Mouse (Mus musculus) hindbrain, embryonic 11.5 days (tissue): ENCODE measurements around the gene Hs2st1. TPM values are rescaled to one million over a fixed set of nuclear protein-coding genes. Genes with fewer than 3 reads are reported as not detected.

Experiments used
- ATAC-seq: fragments of 200-750 bp; cut with Nextera tagmentation; 2 replicates; pipeline ENCODE4 v1.8.0; 2017; ENCODE audit warnings: mild to moderate bottlenecking, moderate TSS enrichment, moderate library complexity; ENCODE audit not compliant: low FRiP score
- DNase-seq: peaks from one replicate; pipeline ENCODE4 v3.0.0-alpha.2; 2015; ENCODE audit warnings: low spot score
- H3K27ac ChIP-seq: fragments of 300-500 bp; sonication (generic); 2 replicates; pipeline ENCODE4 v1.5.1; 2014; ENCODE audit warnings: mild to moderate bottlenecking, low read depth, low read length
- H3K27me3 ChIP-seq: fragments of 300-500 bp; sonication (generic); 2 replicates; pipeline ENCODE4 v1.6.1; 2014; ENCODE audit warnings: mild to moderate bottlenecking, low read length, moderate library complexity, mixed read lengths; ENCODE audit not compliant: control insufficient read depth, insufficient read depth
- H3K36me3 ChIP-seq: fragments of 300-500 bp; sonication (generic); 2 replicates; pipeline ENCODE4 v1.6.1; 2014; ENCODE audit warnings: mild to moderate bottlenecking, low read length, moderate library complexity, mixed read lengths; ENCODE audit not compliant: control insufficient read depth, insufficient read depth
- H3K4me1 ChIP-seq: fragments of 300-500 bp; sonication (generic); replicated peaks from 2 replicates; pipeline ENCODE4 v1.6.1; 2014; ENCODE audit warnings: low read length, mixed read lengths; ENCODE audit not compliant: control insufficient read depth, insufficient read depth
- H3K4me2 ChIP-seq: fragments of 300-500 bp; sonication (generic); replicated peaks from 2 replicates; pipeline ENCODE4 v1.6.1; 2014; ENCODE audit warnings: mild to moderate bottlenecking, low read depth, low read length
- H3K4me3 ChIP-seq: fragments of 300-500 bp; sonication (generic); 2 replicates; pipeline ENCODE4 v1.5.1; 2014; ENCODE audit warnings: low read depth, low read length
- H3K9ac ChIP-seq: fragments of 300-500 bp; sonication (generic); 2 replicates; pipeline ENCODE4 v1.6.1; 2014; ENCODE audit warnings: low read depth, low read length
- H3K9me3 ChIP-seq: fragments of 300-500 bp; sonication (generic); 2 replicates; pipeline ENCODE4 v1.6.1; 2016; ENCODE audit warnings: low read length; ENCODE audit not compliant: control insufficient read depth
- WGBS: fragments of 180-500 bp; shearing (Covaris S2); extraction: QIAGEN DNeasy Blood & Tissue Kit; methylation state at CpG from one replicate; pipeline ENCODE4 v1.1.7; 2014; 5-methylcytosine and 5-hydroxymethylcytosine counted together
- polyA plus RNA-seq: library from polyadenylated mRNA; unstranded; fragments of >200 nt; fragmentation: Nextera tagmentation; extraction: Ambion mirVana; gene quantifications from 2 replicates; pipeline ENCODE4 v1.2.1, GENCODE M21; 2014

Gene Hs2st1
- polyA plus RNA-seq, 1 experiment from 2014 or later = 16.3 TPM

DNA sequence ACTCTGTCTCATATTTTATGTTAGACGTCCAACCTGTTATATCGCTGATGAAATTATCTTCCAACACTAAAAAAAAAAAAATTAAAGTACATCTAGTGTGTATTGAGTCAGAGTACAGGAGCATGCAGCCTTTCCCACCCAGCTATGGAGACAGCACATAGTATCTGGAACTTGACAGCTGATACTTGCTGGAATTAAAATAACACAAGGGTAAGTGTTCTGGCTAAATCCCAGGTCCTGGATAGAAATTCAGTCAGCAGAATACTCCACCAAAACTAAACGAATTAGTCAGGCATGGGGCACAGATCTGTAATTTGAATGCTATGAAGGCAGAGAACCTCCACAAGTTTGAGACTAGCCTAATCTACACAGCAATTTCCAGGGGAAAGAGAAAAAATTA lies 30.9 kb downstream of the Hs2st1 start:
- Histone ChIP-seq H3K27ac (no peak overlapping the region), H3K4me3 (no peak overlapping the region), H3K4me1 (no peaks in the 10 kb centered on the region), H3K27me3 (no peaks in the 10 kb centered on the region), H3K36me3 (no peaks in the 10 kb centered on the region), H3K9me3 (no peaks in the 10 kb centered on the region), H3K4me2 (no peak overlapping the region), H3K9ac (no peak overlapping the region)
- WGBS = 90% methylated on average over 3 of the region's 3 CpGs
- ATAC-seq (no peak), DNase-seq (no peak)

DNA sequence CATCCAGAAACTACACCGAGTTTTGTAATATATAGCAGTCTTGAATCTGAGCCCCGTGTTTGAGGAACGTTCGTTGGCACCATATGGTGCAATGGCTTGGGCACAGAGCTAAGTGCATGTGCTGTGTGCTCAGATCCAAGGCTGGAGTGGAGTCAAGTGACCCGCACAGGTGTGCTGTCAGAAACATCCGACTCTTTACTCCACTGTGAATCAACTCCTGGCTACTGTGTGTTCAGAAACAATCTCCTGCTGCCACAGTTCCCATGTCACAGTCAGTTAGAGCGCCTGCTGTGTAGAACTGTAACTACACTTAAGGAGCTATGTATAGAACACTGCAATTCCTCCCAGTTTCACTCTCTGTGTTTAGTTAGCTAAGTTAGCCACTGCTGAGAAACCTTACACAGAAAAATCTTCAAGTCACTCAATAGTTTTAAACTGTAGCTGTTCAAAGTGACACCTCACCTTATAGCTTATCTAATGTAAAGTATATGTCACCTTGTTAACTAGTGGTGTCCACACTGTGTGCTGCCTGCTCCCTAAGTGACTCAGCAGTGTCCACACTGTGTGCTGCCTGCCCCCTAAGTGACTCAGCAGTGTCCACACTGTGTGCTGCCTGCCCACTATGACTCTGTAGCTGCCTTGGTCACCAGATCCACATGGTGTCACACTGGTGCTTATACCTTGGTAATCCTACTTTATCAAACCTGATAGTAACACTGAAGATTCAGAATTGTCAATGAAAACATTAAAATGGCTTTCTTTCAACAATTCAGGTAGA lies 32.7 kb downstream of the Hs2st1 start:
- Histone ChIP-seq H3K9me3 (no peaks in the 10 kb centered on the region), H3K9ac (no peak overlapping the region), H3K36me3 (no peaks in the 10 kb centered on the region), H3K4me3 (no peak overlapping the region), H3K27ac (no peak overlapping the region), H3K4me2 (no peak overlapping the region), H3K4me1 (no peaks in the 10 kb centered on the region), H3K27me3 (no peaks in the 10 kb centered on the region)
- 85% methylated on average over 7 of the region's 7 CpGs for WGBS
- DNase-seq (no peak), ATAC-seq (no peak)

DNA sequence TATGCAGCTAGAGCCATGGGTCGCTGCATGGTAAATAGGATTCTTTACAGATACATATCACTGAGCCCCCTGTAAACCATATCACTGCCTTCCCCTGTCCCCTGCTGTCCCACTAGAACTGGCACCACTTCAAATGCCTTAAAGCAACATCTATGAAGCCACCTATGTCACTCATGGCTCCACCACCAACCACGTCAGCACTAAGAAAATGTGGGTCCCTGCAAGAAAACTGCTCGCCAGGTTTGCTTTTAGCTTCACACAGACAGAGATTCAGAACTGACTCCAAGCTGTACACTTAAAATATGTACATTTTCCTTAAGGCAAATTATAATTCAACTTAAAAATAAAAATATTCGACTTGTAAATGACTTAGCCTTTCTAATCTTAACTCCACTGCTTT lies 34.9 kb downstream of the Hs2st1 start:
- H3K27ac ChIP-seq = no peak overlapping the region
- H3K9ac ChIP-seq = no peak overlapping the region
- no peak for ATAC-seq
- H3K4me3 ChIP-seq = no peak overlapping the region
- no peaks in the 10 kb centered on the region for H3K27me3 ChIP-seq
- WGBS = 96% methylated on average over 4 of the region's 4 CpGs
- DNase-seq = no peak
- no peaks in the 10 kb centered on the region for H3K36me3 ChIP-seq
- no peak overlapping the region for H3K4me2 ChIP-seq
- no peaks in the 10 kb centered on the region for H3K9me3 ChIP-seq
- no peaks in the 10 kb centered on the region for H3K4me1 ChIP-seq

DNA sequence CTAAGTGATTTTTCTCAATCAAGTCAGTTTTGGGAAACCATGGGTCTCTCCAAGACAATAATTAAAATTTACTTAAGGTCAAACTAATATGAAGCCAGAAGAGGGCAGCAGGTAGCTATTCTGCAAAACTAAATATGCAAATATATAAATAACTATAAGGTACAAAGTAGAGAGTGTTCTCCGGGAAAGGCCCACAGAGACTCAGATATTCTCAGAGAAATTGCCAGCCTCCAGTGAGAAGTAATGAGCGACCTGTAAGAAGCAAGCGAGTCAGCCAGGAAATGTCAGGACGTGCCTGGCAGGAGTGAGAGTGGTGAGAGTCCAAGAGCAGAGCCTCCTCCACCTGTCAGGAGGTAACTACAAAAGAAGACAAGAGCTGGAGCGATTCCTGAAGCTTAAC lies 39.0 kb downstream of the Hs2st1 start:
- Histone ChIP-seq H3K4me2 (no peak overlapping the region), H3K27ac (no peak overlapping the region), H3K4me3 (no peak overlapping the region), H3K4me1 (no peaks in the 10 kb centered on the region), H3K9me3 (no peaks in the 10 kb centered on the region), H3K27me3 (no peaks in the 10 kb centered on the region), H3K36me3 (no peaks in the 10 kb centered on the region), H3K9ac (no peak overlapping the region)
- no peak for DNase-seq
- 71% methylated on average over 5 of the region's 5 CpGs for WGBS
- ATAC-seq = no peak

DNA sequence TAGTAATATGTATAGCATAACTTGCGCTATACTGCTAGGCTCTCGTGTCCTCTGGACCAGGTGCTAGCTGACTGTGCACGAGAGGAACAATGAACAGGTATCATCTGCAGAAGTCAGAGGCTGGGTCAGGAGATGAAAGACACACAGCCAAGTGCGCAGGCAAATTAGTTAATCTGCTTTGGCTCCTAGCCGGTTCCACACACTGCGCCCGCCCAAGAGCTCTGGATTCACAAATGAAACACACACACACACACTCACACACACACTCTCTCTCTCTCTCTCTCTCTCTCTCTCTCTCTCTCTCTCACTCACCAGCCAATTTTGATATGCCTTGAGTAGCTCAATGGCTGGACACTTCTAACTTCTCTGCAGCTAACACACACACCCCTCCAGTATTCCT lies 42.1 kb downstream of the Hs2st1 start:
- H3K9ac ChIP-seq = no peak overlapping the region
- no peaks in the 10 kb centered on the region for H3K9me3 ChIP-seq
- DNase-seq (no peak), ATAC-seq (no peak)
- no peaks in the 10 kb centered on the region for H3K27me3 ChIP-seq
- H3K27ac ChIP-seq = no peak overlapping the region
- no peak overlapping the region for H3K4me2 ChIP-seq
- H3K4me3 ChIP-seq = no peak overlapping the region
- H3K36me3 ChIP-seq = no peaks in the 10 kb centered on the region
- no peaks in the 10 kb centered on the region for H3K4me1 ChIP-seq
- 95% methylated on average over 7 of the region's 7 CpGs for WGBS

DNA sequence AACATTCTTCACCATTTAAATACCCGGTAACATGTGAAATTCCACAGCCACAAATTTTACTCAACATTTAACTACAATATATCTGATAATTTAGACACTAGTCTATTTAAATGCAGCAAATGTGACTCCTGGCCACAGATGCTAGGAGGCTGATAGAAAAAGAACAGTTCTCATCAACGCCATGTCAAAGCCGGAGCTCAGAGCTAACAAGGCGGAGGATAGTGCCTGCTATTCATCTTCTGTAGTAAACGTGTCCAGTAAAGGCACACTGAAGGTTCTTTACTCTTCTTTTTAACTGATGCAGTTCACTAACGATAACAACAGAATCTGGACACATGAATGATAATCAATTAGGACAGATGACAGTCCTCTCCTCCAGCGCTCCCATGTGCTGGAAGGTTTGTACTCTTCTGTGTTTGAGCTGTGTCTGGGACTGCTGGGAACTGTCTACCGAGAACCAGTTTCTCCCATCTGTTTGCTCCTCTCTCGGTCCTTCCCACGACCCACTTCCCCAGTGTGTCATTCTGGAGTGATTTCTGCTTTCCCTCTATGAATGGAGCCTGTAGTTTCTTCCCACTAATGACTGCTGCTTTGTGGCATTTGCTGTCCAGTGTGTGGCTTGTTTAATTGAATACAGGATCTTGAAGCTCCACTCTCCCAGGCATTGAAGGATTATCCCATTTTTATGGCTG lies 50.3 kb downstream of the Hs2st1 start:
- DNase-seq = no peak
- no peak overlapping the region for H3K4me2 ChIP-seq
- H3K9me3 ChIP-seq = no peaks in the 10 kb centered on the region
- H3K4me1 ChIP-seq = no peaks in the 10 kb centered on the region
- WGBS = 72% methylated on average over 10 of the region's 10 CpGs
- no peak overlapping the region for H3K9ac ChIP-seq
- no peak overlapping the region for H3K4me3 ChIP-seq
- 0 out of 2 replicates have a peak overlapping the region, but pooled peaks have one; percentile 11 for H3K27ac ChIP-seq
- no peaks in the 10 kb centered on the region for H3K27me3 ChIP-seq
- no peak for ATAC-seq
- no peaks in the 10 kb centered on the region for H3K36me3 ChIP-seq

DNA sequence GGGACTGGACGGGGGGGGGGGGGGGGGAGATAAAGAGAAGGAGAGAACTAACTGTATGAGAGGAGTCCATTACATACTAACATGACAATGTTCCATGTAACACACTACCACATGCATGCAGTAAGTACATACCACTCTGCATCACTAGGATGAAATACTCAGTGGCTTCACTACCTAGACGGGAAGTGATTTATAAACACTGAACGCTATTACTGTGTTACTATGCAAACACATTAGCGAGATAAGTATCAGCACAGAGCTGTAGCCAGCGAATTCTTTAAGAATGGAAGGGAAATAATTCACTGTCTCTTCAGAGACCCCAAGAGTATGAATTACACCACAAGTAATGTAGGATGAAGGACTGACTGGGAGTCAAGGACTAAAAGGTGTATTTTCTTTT lies 51.1 kb downstream of the Hs2st1 start:
- Histone ChIP-seq H3K4me1 (no peaks in the 10 kb centered on the region), H3K9me3 (no peaks in the 10 kb centered on the region), H3K36me3 (no peaks in the 10 kb centered on the region), H3K4me2 (no peak overlapping the region), H3K4me3 (no peak overlapping the region), H3K27me3 (no peaks in the 10 kb centered on the region), H3K27ac (no peak overlapping the region), H3K9ac (no peak overlapping the region)
- WGBS = 79% methylated on average over 5 of the region's 5 CpGs
- ATAC-seq (no peak), DNase-seq (no peak)

DNA sequence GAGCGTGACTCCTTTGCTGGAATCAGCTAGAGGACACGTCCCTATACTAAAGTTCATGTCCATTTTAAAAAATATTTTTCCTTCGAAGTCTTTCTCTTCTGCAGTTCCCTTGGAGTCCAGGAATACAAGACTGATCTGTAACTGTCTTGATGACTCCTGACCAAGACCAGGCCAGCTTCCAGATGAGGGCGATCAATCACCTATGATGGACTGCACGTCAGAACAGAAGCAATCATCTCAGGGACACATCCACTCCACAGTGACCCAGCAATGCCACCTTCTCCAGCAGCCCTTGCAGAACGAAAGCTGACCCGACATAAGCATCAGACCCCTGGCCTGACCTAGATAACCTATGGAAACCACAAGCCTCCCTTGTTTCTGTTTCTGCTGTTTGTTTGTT lies 54.7 kb downstream of the Hs2st1 start:
- DNase-seq = no peak
- Histone ChIP-seq H3K4me3 (no peak overlapping the region), H3K36me3 (no peaks in the 10 kb centered on the region), H3K27ac (no peak overlapping the region), H3K27me3 (no peaks in the 10 kb centered on the region), H3K9ac (no peak overlapping the region), H3K9me3 (no peaks in the 10 kb centered on the region), H3K4me1 (no peaks in the 10 kb centered on the region), H3K4me2 (no peak overlapping the region)
- 85% methylated on average over 7 of the region's 7 CpGs for WGBS
- ATAC-seq = no peak

DNA sequence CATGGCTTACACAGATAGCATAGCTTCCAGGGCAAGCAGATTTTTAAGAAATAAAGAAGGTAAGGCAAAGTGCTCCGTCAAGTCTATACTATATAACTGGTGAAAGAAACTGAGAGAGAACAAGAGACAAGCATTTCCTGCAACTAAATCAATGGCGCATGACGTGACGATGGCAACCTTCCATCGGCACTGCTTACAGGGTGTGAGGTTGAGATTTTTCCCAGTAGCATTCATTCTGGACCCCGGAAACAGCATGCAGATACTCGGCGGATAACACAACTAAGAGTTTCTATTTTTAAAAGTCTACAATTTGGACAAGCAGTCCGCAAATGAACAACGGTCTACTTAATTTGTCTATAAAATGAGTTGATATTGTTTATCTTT lies 55.9 kb downstream of the Hs2st1 start:
- no peaks in the 10 kb centered on the region for H3K36me3 ChIP-seq
- no peak overlapping the region for H3K9ac ChIP-seq
- 92% methylated on average over 10 of the region's 10 CpGs for WGBS
- no peaks in the 10 kb centered on the region for H3K4me1 ChIP-seq
- ATAC-seq = no peak
- no peak overlapping the region for H3K27ac ChIP-seq
- no peak overlapping the region for H3K4me2 ChIP-seq
- no peak for DNase-seq
- no peak overlapping the region for H3K4me3 ChIP-seq
- H3K9me3 ChIP-seq = no peaks in the 10 kb centered on the region
- no peaks in the 10 kb centered on the region for H3K27me3 ChIP-seq
